ENCODE assay signal across 12 mouse cellular contexts in the genomic region with DNA sequence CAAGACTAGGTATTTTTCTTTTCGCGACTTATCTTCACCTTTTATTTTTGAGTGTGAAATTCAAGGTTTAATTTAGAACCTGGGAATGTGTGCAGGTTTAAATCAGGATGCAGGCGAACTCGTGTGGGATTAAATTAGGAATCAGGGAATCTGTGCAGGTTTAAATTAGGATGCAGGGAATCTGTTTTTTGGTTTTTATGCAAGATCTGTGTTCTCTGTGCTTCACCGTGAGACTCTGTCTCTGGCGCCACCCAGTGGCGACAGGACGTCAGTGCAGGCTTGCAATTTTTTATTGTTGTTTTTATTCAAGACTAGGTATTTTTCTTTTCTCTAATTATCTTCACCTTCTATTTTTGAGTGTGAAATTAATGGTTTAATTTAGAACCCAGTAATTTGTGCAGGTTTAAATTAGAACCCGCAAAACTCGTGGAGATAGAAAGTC. TPM values are rescaled to one million over a fixed set of nuclear protein-coding genes. Genes with fewer than 3 reads are reported as not detected.
A peak's percentile ranks its signal among the peaks of the same experiment; 100 is the strongest.
DNase-seq lines count a peak whose midpoint lies in the region; ATAC-seq and TF ChIP-seq lines count a peak whose summit lies in the region.
"Not testable (repeated sequence)": the region's sequence is repeated elsewhere in the genome, so short reads cannot be mapped to it uniquely, and the experiment has no call there.
"Had no signal": no experiment of that assay in that cellular context is flagged by ENCODE, and none has a peak within 500 bp of the region (broad histone marks: within the 10 kb centered on the region; RNA-seq: fewer than 3 reads in every experiment).

No protein-coding gene starts in this region.

- WGBS in embryonic facial prominence, embryonic 14.5 days: 49% methylated on average over 10 of the region's 10 CpGs
- 64% methylated on average over 10 of the region's 10 CpGs for WGBS in liver, adult 2 months

- TF ChIP-seq POLR2A in liver, adult 2 months (IDR thresholded peaks at IDR 0.05; ENCODE audit: extremely low read depth, insufficient read depth, low read length): not testable (repeated sequence)

- not testable (repeated sequence) for H3K4me1 ChIP-seq in G1E (ENCODE audit: insufficient read depth, low read depth, low read length); embryonic facial prominence, embryonic 14.5 days (ENCODE audit: control insufficient read depth, insufficient read depth, low read length); liver, adult 2 months (ENCODE audit: control insufficient read depth, insufficient read depth, low read length)

- ATAC-seq in G1E (ENCODE audit: extremely low read depth, insufficient number of reproducible peaks, low FRiP score, poor library complexity, severe bottlenecking): not testable (repeated sequence)
- ATAC-seq in embryonic facial prominence, embryonic 14.5 days (ENCODE audit: low read depth): peak; percentile 71

- not testable (repeated sequence) for H3K79me2 ChIP-seq in liver, adult 2 months (ENCODE audit: control insufficient read depth, insufficient read depth, low read length)

- not testable (repeated sequence) for H3K4me3 ChIP-seq in G1E (ENCODE audit: low read depth, low read length); embryonic facial prominence, embryonic 14.5 days (ENCODE audit: low read depth, low read length); liver, adult 2 months (ENCODE audit: insufficient read depth, low read depth, low read length)

- not testable (repeated sequence) for H3K9ac ChIP-seq in embryonic facial prominence, embryonic 14.5 days (ENCODE audit: low read depth, low read length); liver, adult 2 months (ENCODE audit: low read depth, low read length)

- not testable (repeated sequence) for H3K27ac ChIP-seq in embryonic facial prominence, embryonic 14.5 days (replicated peaks; ENCODE audit: low read depth, low read length); liver, adult 2 months (replicated peaks; ENCODE audit: insufficient read depth, low read depth, low read length)

- not testable (repeated sequence) for H3K4me2 ChIP-seq in embryonic facial prominence, embryonic 14.5 days (ENCODE audit: low read depth, low read length)

- not testable (repeated sequence) for H3K36me3 ChIP-seq in G1E (replicated peaks); liver, adult 2 months (ENCODE audit: control insufficient read depth, insufficient read depth, low read length)
- H3K36me3 ChIP-seq in embryonic facial prominence, embryonic 14.5 days (ENCODE audit: control insufficient read depth, insufficient read depth, low read length): peaks cover 12% of the 10 kb centered on the region

- DNase-seq in G1E (ENCODE audit: low spot score): peak; percentile 3
- peak; percentile 33 for DNase-seq in cerebellum, adult 11 months
- peak; percentile 79 for DNase-seq in embryonic facial prominence, embryonic 14.5 days (ENCODE audit: low spot score)
- peak; percentile 53 for DNase-seq in heart, adult 8-10 months (ENCODE audit: low spot score)
- DNase-seq in kidney, adult 9 months: peak; percentile 64
- peak; percentile 76 for DNase-seq in liver, adult 2 months (ENCODE audit: extremely low read depth, low read depth, low spot score)
- DNase-seq in naive thymus-derived CD4-positive, alpha-beta T cell, adult 2 months (ENCODE audit: low read depth): peak; percentile 94
- peak; percentile 1 for DNase-seq in thymus, postnatal 25 days

- not testable (repeated sequence) for H3K27me3 ChIP-seq in G1E (ENCODE audit: insufficient read depth, low read length); embryonic facial prominence, embryonic 14.5 days (replicated peaks; ENCODE audit: control insufficient read depth, insufficient read depth, low read length); liver, adult 2 months (ENCODE audit: control insufficient read depth, insufficient read depth, low read length)

- H3K9me3 ChIP-seq in G1E (replicated peaks); embryonic facial prominence, embryonic 14.5 days (ENCODE audit: control insufficient read depth, low read length): not testable (repeated sequence)

- not testable (repeated sequence) for TF ChIP-seq CTCF in G1E (IDR thresholded peaks at IDR 0.05; ENCODE audit: low read depth, low read length); liver, adult 2 months (IDR thresholded peaks at IDR 0.05; ENCODE audit: low read depth, low read length)

RNA-seq across cellular contexts. Expression of a gene that starts 22.5 kb away (rescaled TPM):
- total RNA-seq in G1E (2014; fragmentation: Nextera tagmentation) (not detected in 2 replicates), G1E (2017) (not detected in 2 replicates)
- not detected in 2 replicates for polyA plus RNA-seq in G1E (2012)
- not detected in 2 replicates for polyA plus RNA-seq in embryonic facial prominence, embryonic 14.5 days (2014; fragmentation: Nextera tagmentation; extraction: Ambion mirVana)
- total RNA-seq in heart, adult 8-10 months (2022): not detected
- not detected in 2 replicates for total RNA-seq in liver, adult 2 months (2014; rRNA removed)
- polyA plus RNA-seq in liver, adult 2 months (2012; rRNA removed): not detected in 2 replicates
- total RNA-seq: adrenal gland, adult 8-10 months; heart, postnatal 14 days; layer of hippocampus, postnatal 36 days had no signal
- polyA plus RNA-seq: forebrain, embryonic 12.5 days had no signal

RNA-seq across cellular contexts. Expression of a gene that starts 52.4 kb away (rescaled TPM):
- total RNA-seq in G1E (2014; fragmentation: Nextera tagmentation): not detected in 2 replicates
- not detected in 2 replicates for total RNA-seq in G1E (2017)
- not detected in 2 replicates for polyA plus RNA-seq in G1E (2012)
- polyA plus RNA-seq in embryonic facial prominence, embryonic 14.5 days (2014; fragmentation: Nextera tagmentation; extraction: Ambion mirVana): not detected in 2 replicates
- not detected for total RNA-seq in heart, adult 8-10 months (2022)
- not detected in 2 replicates for total RNA-seq in liver, adult 2 months (2014; rRNA removed)
- polyA plus RNA-seq in liver, adult 2 months (2012; rRNA removed): not detected in 2 replicates
- total RNA-seq: adrenal gland, adult 8-10 months; heart, postnatal 14 days; layer of hippocampus, postnatal 36 days had no signal
- polyA plus RNA-seq: forebrain, embryonic 12.5 days had no signal

Comparison
In these comparisons a context has a peak if more than half of its experiments do, and no peak if none do; other contexts are left out.
1. DNase-seq: peak in every context shown above with its lines; median percentile 94 in naive thymus-derived CD4-positive, alpha-beta T cell, adult 2 months; 79 in embryonic facial prominence, embryonic 14.5 days; 76 in liver, adult 2 months; 64 in kidney, adult 9 months; 53 in heart, adult 8-10 months; 33 in cerebellum, adult 11 months; 3 in G1E; 1 in thymus, postnatal 25 days.